ENCODE assay signal across 26 mouse cellular contexts in genomic region chr3:35068586-35068985, GRCm38 (mm10).
DNase-seq lines count a peak whose midpoint lies in the region; ATAC-seq and TF ChIP-seq lines count a peak whose summit lies in the region.
"Had no signal": no experiment of that assay in that cellular context is flagged by ENCODE, and none has a peak within 500 bp of the region (broad histone marks: within the 10 kb centered on the region; RNA-seq: fewer than 3 reads in every experiment).

No protein-coding gene starts in this region.

- no peak overlapping the region for H3K9ac ChIP-seq in lung, embryonic 14.5 days
- H3K9ac ChIP-seq in stomach, embryonic 14.5 days (replicated peaks; ENCODE audit: low read depth, low read length), result no peak overlapping the region
- no peak overlapping the region for H3K9ac ChIP-seq in stomach, postnatal 0 days (ENCODE audit: low read length)
- no peak overlapping the region for H3K9ac ChIP-seq in hindbrain, embryonic 12.5 days
- H3K9ac ChIP-seq: embryonic facial prominence, embryonic 12.5 days; embryonic facial prominence, embryonic 15.5 days; forebrain, postnatal 0 days; heart, embryonic 12.5 days; heart, embryonic 15.5 days; hindbrain, embryonic 15.5 days had no signal

- H3K9me3 ChIP-seq in lung, embryonic 14.5 days (ENCODE audit: low read depth, low read length), result no peaks in the 10 kb centered on the region
- H3K9me3 ChIP-seq in stomach, embryonic 14.5 days (ENCODE audit: control insufficient read depth, low read depth, low read length), result no peaks in the 10 kb centered on the region
- no peaks in the 10 kb centered on the region for H3K9me3 ChIP-seq in stomach, postnatal 0 days (ENCODE audit: control insufficient read depth, low read length)
- H3K9me3 ChIP-seq in hindbrain, embryonic 12.5 days (replicated peaks), result no peaks in the 10 kb centered on the region
- H3K9me3 ChIP-seq: embryonic facial prominence, embryonic 12.5 days; embryonic facial prominence, embryonic 15.5 days; heart, embryonic 12.5 days; heart, embryonic 15.5 days; hindbrain, embryonic 15.5 days had no signal

- no peak for TF ChIP-seq CTCF in lung, embryonic 14.5 days (IDR thresholded peaks at IDR 0.05; ENCODE audit: low read depth)
- TF ChIP-seq CTCF in lung, adult 2 months (IDR thresholded peaks at IDR 0.05; ENCODE audit: insufficient read depth, low read length), result no peak
- no peak for TF ChIP-seq CTCF in stomach, postnatal 0 days (IDR thresholded peaks at IDR 0.05; ENCODE audit: low read depth)

- ATAC-seq in lung, embryonic 14.5 days (ENCODE audit: insufficient read depth), result no peak
- ATAC-seq in stomach, embryonic 14.5 days (ENCODE audit: insufficient number of reproducible peaks, insufficient read depth, low FRiP score, low read depth), result peak; percentile 76; the same call in 1 of the 2 replicates
- peak; percentile 90 for ATAC-seq in stomach, postnatal 0 days (ENCODE audit: low FRiP score, low TSS enrichment)
- ATAC-seq in activated CD4-positive, CD25-positive, alpha-beta regulatory T cell, adult 4 months, result no peak
- no peak for ATAC-seq in hindbrain, embryonic 12.5 days (ENCODE audit: low FRiP score)
- ATAC-seq: CD4-positive, CD25-positive, alpha-beta regulatory T cell, adult 4 months; forebrain, embryonic 14.5 days; forebrain, postnatal 0 days had no signal

- H3K4me2 ChIP-seq in lung, embryonic 14.5 days, result no peak overlapping the region
- no peak overlapping the region for H3K4me2 ChIP-seq in stomach, embryonic 14.5 days (replicated peaks; ENCODE audit: low read depth, low read length)
- H3K4me2 ChIP-seq in stomach, postnatal 0 days (replicated peaks; ENCODE audit: low read depth), result no peak overlapping the region
- no peak overlapping the region for H3K4me2 ChIP-seq in hindbrain, embryonic 12.5 days (replicated peaks)
- H3K4me2 ChIP-seq: embryonic facial prominence, embryonic 12.5 days; embryonic facial prominence, embryonic 15.5 days; heart, embryonic 12.5 days; heart, embryonic 15.5 days; hindbrain, embryonic 15.5 days had no signal

- TF ChIP-seq EP300 in stomach, postnatal 0 days (optimal IDR thresholded peaks at IDR 0.05), result peak; percentile 60

- no peaks in the 10 kb centered on the region for H3K27me3 ChIP-seq in lung, embryonic 14.5 days (ENCODE audit: insufficient read depth, low read length)
- no peaks in the 10 kb centered on the region for H3K27me3 ChIP-seq in stomach, embryonic 14.5 days (ENCODE audit: control insufficient read depth, insufficient read depth, low read length)
- H3K27me3 ChIP-seq in stomach, postnatal 0 days (ENCODE audit: control insufficient read depth, insufficient read depth, low read length), result no peaks in the 10 kb centered on the region
- H3K27me3 ChIP-seq in hindbrain, embryonic 12.5 days, result no peaks in the 10 kb centered on the region
- H3K27me3 ChIP-seq: embryonic facial prominence, embryonic 12.5 days; heart, embryonic 12.5 days; heart, embryonic 15.5 days; hindbrain, embryonic 15.5 days had no signal

- 82% methylated on average over 8 of the region's 8 CpGs for WGBS in lung, embryonic 14.5 days
- 79% methylated on average over 8 of the region's 8 CpGs for WGBS in lung, adult 2 months
- WGBS in stomach, embryonic 14.5 days, result 82% methylated on average over 8 of the region's 8 CpGs
- WGBS in stomach, postnatal 0 days, result 60% methylated on average over 8 of the region's 8 CpGs
- 94% methylated on average over 8 of the region's 8 CpGs for WGBS in hindbrain, embryonic 12.5 days

- H3K4me3 ChIP-seq in lung, embryonic 14.5 days (ENCODE audit: low read depth, low read length), result no peak overlapping the region
- no peak overlapping the region for H3K4me3 ChIP-seq in lung, adult 2 months (replicated peaks; ENCODE audit: extremely low read depth, low read depth, low read length)
- no peak overlapping the region for H3K4me3 ChIP-seq in stomach, embryonic 14.5 days (ENCODE audit: low read depth, low read length)
- no peak overlapping the region for H3K4me3 ChIP-seq in stomach, postnatal 0 days (ENCODE audit: low read depth, low read length)
- no peak overlapping the region for H3K4me3 ChIP-seq in hindbrain, embryonic 12.5 days
- H3K4me3 ChIP-seq: embryonic facial prominence, embryonic 12.5 days; embryonic facial prominence, embryonic 15.5 days; gastrocnemius, adult 2 months; heart, embryonic 12.5 days; heart, embryonic 15.5 days; hindbrain, embryonic 15.5 days had no signal

- no peaks in the 10 kb centered on the region for H3K4me1 ChIP-seq in lung, embryonic 14.5 days (ENCODE audit: insufficient read depth)
- no peaks in the 10 kb centered on the region for H3K4me1 ChIP-seq in lung, adult 2 months (ENCODE audit: control insufficient read depth, insufficient read depth, low read length)
- no peaks in the 10 kb centered on the region for H3K4me1 ChIP-seq in stomach, embryonic 14.5 days (ENCODE audit: control insufficient read depth, insufficient read depth, low read length)
- H3K4me1 ChIP-seq in stomach, postnatal 0 days (replicated peaks; ENCODE audit: control insufficient read depth, insufficient read depth), result no peaks in the 10 kb centered on the region
- no peaks in the 10 kb centered on the region for H3K4me1 ChIP-seq in hindbrain, embryonic 12.5 days
- H3K4me1 ChIP-seq: embryonic facial prominence, embryonic 12.5 days; embryonic facial prominence, embryonic 15.5 days; heart, embryonic 12.5 days; heart, embryonic 15.5 days; hindbrain, embryonic 15.5 days had no signal

- no peak overlapping the region for H3K27ac ChIP-seq in lung, embryonic 14.5 days (ENCODE audit: low read depth)
- peak overlapping the region; percentile 82; the same call in 1 of the 2 replicates for H3K27ac ChIP-seq in stomach, embryonic 14.5 days (ENCODE audit: low read length)
- H3K27ac ChIP-seq in stomach, postnatal 0 days (replicated peaks), result peak overlapping the region; percentile 83
- no peak overlapping the region for H3K27ac ChIP-seq in hindbrain, embryonic 12.5 days
- H3K27ac ChIP-seq: embryonic facial prominence, embryonic 12.5 days; embryonic facial prominence, embryonic 15.5 days; gastrocnemius, adult 2 months; heart, embryonic 15.5 days; hindbrain, embryonic 15.5 days had no signal

- DNase-seq in lung, embryonic 14.5 days, result peak; percentile 15
- DNase-seq in lung, adult 2 months, result no peak
- DNase-seq in urinary bladder, postnatal 14 days (ENCODE audit: low spot score), result peak; percentile 18
- no peak for DNase-seq in urinary bladder, postnatal 4 days (ENCODE audit: low spot score in 2 of 2)
- DNase-seq in stomach, postnatal 0 days (ENCODE audit: low spot score), result peak; percentile 74
- DNase-seq: adrenal gland, adult 8-10 months; adrenal gland, postnatal 25 days; cerebellum, adult 18-20 months; cerebellum, adult 9-10 months; cerebellum, postnatal 25 days; forebrain, postnatal 0 days; gastrocnemius, adult 2 months; gastrocnemius, postnatal 14 days; heart, adult 18-20 months; heart, postnatal 10 days; heart, postnatal 36 days had no signal

- no peaks in the 10 kb centered on the region for H3K36me3 ChIP-seq in lung, embryonic 14.5 days (ENCODE audit: insufficient read depth)
- no peaks in the 10 kb centered on the region for H3K36me3 ChIP-seq in stomach, embryonic 14.5 days (ENCODE audit: control insufficient read depth, insufficient read depth, low read length)
- no peaks in the 10 kb centered on the region for H3K36me3 ChIP-seq in stomach, postnatal 0 days (ENCODE audit: control insufficient read depth, insufficient read depth, low read length)
- H3K36me3 ChIP-seq in hindbrain, embryonic 12.5 days, result no peaks in the 10 kb centered on the region
- H3K36me3 ChIP-seq: embryonic facial prominence, embryonic 12.5 days; embryonic facial prominence, embryonic 15.5 days; heart, embryonic 12.5 days; heart, embryonic 15.5 days; hindbrain, embryonic 15.5 days had no signal

- TF ChIP-seq POLR2A in lung, adult 2 months (IDR thresholded peaks at IDR 0.05; ENCODE audit: borderline replicate concordance, extremely low read depth, low read depth, low read length), result no peak

Comparison
In these comparisons a context has a peak if more than half of its experiments do, and no peak if none do; other contexts are left out.
1. DNase-seq: peak in lung, embryonic 14.5 days (single experiment), urinary bladder, postnatal 14 days (single experiment) and stomach, postnatal 0 days (single experiment); none in lung, adult 2 months (single experiment) and urinary bladder, postnatal 4 days (0 of 2).
2. ATAC-seq: peak in stomach, embryonic 14.5 days (single experiment) and stomach, postnatal 0 days (single experiment); none in lung, embryonic 14.5 days (single experiment), activated CD4-positive, CD25-positive, alpha-beta regulatory T cell, adult 4 months (single experiment) and hindbrain, embryonic 12.5 days (single experiment).
3. H3K27ac ChIP-seq: peak in stomach, embryonic 14.5 days (single experiment) and stomach, postnatal 0 days (single experiment); none in lung, embryonic 14.5 days (single experiment) and hindbrain, embryonic 12.5 days (single experiment).